Mouse (Mus musculus): ENCODE measurements around the gene Wasf1. TPM values are rescaled to one million over a fixed set of nuclear protein-coding genes. Genes with fewer than 3 reads are reported as not detected.

Gene Wasf1
- polyA plus RNA-seq, 1 experiment from 2014 or later, result 16.6 TPM

DNA sequence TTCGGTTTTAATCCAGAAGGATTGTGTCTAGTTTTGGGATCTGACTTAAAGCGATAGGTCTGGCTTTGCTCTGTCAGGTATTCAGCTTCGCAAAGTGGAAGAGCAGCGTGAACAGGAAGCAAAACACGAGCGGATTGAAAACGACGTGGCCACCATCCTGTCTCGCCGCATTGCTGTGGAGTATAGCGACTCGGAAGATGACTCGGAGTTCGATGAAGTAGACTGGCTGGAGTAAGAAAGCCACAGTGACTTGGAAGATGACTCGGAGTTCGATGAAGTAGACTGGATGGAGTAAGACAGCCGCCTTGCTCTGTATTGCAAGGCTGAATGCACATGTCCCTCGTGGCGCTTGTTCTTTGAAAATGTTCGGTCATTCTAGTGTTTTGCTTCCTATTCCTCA lies 54.3 kb downstream of the Wasf1 start:
- no peak overlapping the region for H3K9ac ChIP-seq (ENCODE audit: low read depth, low read length)
- no peaks in the 10 kb centered on the region for H3K9me3 ChIP-seq (replicated peaks; ENCODE audit: control insufficient read depth, low read length)
- WGBS (ENCODE audit: insufficient replicate concordance), result 94% methylated on average over 20 of the region's 20 CpGs
- no peaks in the 10 kb centered on the region for H3K4me1 ChIP-seq (ENCODE audit: control insufficient read depth, insufficient read depth, low read length)
- no peak for ATAC-seq (replicated peaks; ENCODE audit: insufficient number of reproducible peaks, low FRiP score, low TSS enrichment)
- no peak overlapping the region for H3K4me3 ChIP-seq (ENCODE audit: low read depth, low read length)
- no peaks in the 10 kb centered on the region for H3K36me3 ChIP-seq (ENCODE audit: control insufficient read depth, insufficient read depth, low read length)
- H3K27me3 ChIP-seq (ENCODE audit: control insufficient read depth, insufficient read depth, low read length), result no peaks in the 10 kb centered on the region
- no peak overlapping the region for H3K27ac ChIP-seq (ENCODE audit: low read depth, low read length)
- H3K4me2 ChIP-seq, result no peak overlapping the region

DNA sequence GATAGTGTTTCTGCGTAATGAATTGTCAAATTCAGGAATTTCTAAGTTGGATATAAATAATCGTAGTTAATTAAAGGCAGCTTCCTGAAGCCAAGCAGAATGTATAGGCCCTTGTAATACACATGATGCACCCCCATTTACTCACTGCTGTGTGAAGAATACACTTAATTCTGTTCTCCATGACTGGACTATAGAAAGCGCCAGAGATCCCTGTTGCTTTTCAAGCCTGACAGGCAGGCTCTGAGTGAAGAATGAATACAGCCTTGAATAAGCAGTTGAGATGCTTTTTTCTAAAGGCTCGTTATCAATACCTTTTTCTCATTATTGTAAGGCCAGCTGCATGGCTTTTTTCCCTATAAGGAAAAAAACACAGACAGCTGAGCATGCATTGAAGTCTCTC lies 59.4 kb downstream of the Wasf1 start:
- 76% methylated on average over 4 of the region's 4 CpGs for WGBS (ENCODE audit: insufficient replicate concordance)
- Histone ChIP-seq H3K27me3 (ENCODE audit: control insufficient read depth, insufficient read depth, low read length) (no peaks in the 10 kb centered on the region), H3K4me2 (no peak overlapping the region), H3K9ac (ENCODE audit: low read depth, low read length) (no peak overlapping the region), H3K27ac (ENCODE audit: low read depth, low read length) (no peak overlapping the region), H3K4me3 (ENCODE audit: low read depth, low read length) (no peak overlapping the region), H3K4me1 (ENCODE audit: control insufficient read depth, insufficient read depth, low read length) (no peaks in the 10 kb centered on the region), H3K36me3 (ENCODE audit: control insufficient read depth, insufficient read depth, low read length) (no peaks in the 10 kb centered on the region; the same call in 1 of the 2 replicates), H3K9me3 (replicated peaks; ENCODE audit: control insufficient read depth, low read length) (no peaks in the 10 kb centered on the region)
- ATAC-seq (replicated peaks; ENCODE audit: insufficient number of reproducible peaks, low FRiP score, low TSS enrichment), result no peak

DNA sequence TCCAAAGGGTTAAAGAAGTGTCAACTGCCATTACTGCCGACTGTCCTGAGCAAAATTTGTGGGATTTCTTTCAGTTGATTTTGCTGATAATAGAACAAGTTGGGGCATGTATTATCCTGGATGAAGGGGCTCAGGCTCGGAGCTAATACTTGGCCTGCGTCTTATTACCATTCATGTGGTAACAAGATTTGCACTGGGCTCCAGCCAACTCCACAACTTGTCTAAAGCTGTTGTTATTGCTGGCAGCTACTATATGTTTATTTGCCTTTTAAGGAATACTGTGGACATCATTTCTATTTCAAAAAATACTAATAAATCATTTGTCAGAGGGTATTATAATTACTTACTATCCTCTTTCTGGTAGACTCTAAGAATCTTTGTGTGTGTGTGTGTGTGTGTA lies 66.9 kb downstream of the Wasf1 start:
- Histone ChIP-seq H3K27me3 (ENCODE audit: control insufficient read depth, insufficient read depth, low read length) (no peaks in the 10 kb centered on the region), H3K27ac (ENCODE audit: low read depth, low read length) (no peak overlapping the region), H3K4me2 (no peak overlapping the region), H3K4me1 (ENCODE audit: control insufficient read depth, insufficient read depth, low read length) (peaks cover 3% of the 10 kb centered on the region; the same call in 1 of the 2 replicates), H3K36me3 (ENCODE audit: control insufficient read depth, insufficient read depth, low read length) (no peaks in the 10 kb centered on the region; the same call in 1 of the 2 replicates), H3K9me3 (replicated peaks; ENCODE audit: control insufficient read depth, low read length) (no peaks in the 10 kb centered on the region), H3K4me3 (ENCODE audit: low read depth, low read length) (no peak overlapping the region), H3K9ac (ENCODE audit: low read depth, low read length) (no peak overlapping the region)
- 77% methylated on average over 3 of the region's 3 CpGs for WGBS (ENCODE audit: insufficient replicate concordance)
- ATAC-seq (replicated peaks; ENCODE audit: insufficient number of reproducible peaks, low FRiP score, low TSS enrichment), result no peak

DNA sequence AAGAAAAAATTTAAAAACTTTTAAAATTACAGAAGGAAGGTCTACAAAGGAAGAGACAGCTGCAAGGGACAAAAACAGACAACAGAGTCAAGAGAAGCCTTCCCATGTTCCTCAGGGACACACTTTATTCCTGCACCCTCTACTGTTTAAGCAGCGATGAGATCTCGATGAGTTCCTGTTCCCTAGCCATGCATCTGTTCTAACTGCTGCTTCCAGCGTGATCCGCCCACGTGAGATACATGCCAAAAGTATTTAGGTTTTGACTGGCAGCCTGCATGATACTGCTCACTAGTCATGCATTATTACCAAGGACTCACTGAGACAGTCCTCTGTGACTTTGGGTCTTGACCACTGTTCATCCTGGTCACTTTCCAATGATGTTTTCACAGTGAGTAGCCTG lies 72.9 kb downstream of the Wasf1 start:
- WGBS (ENCODE audit: insufficient replicate concordance), result 89% methylated on average over 5 of the region's 5 CpGs
- no peak overlapping the region for H3K4me3 ChIP-seq (ENCODE audit: low read depth, low read length)
- ATAC-seq (replicated peaks; ENCODE audit: insufficient number of reproducible peaks, low FRiP score, low TSS enrichment), result no peak

DNA sequence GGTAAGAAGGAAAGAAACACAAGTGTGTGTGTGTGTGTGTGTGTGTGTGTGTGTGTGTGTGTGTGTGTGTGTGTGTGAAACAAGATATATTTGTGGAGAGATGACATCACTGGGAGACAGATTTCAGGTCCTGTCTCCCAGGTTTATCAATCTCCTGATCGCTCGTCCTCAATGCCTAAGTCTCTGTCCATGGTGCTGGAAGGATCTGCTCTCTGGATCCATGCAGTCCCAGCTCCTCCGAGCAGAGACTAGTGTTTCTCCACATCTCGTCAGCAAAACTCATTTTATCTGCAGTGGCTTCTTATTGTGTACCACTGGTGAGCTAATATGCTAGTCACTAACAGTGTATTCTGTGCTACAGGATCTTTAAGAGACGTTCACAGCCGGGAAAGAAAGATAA lies 78.1 kb downstream of the Wasf1 start:
- no peak overlapping the region for H3K27ac ChIP-seq (ENCODE audit: low read depth, low read length)
- peaks cover 3% of the 10 kb centered on the region; the same call in 1 of the 2 replicates for H3K9me3 ChIP-seq (replicated peaks; ENCODE audit: control insufficient read depth, low read length)
- H3K4me1 ChIP-seq (ENCODE audit: control insufficient read depth, insufficient read depth, low read length), result no peaks in the 10 kb centered on the region
- WGBS (ENCODE audit: insufficient replicate concordance), result 35% methylated on average over 6 of the region's 6 CpGs
- H3K27me3 ChIP-seq (ENCODE audit: control insufficient read depth, insufficient read depth, low read length), result no peaks in the 10 kb centered on the region
- no peaks in the 10 kb centered on the region for H3K36me3 ChIP-seq (ENCODE audit: control insufficient read depth, insufficient read depth, low read length)
- no peak overlapping the region for H3K4me3 ChIP-seq (ENCODE audit: low read depth, low read length)
- no peak overlapping the region for H3K9ac ChIP-seq (ENCODE audit: low read depth, low read length)
- ATAC-seq (replicated peaks; ENCODE audit: insufficient number of reproducible peaks, low FRiP score, low TSS enrichment), result no peak
- no peak overlapping the region for H3K4me2 ChIP-seq

More for the DNA sequence above, 72.9 kb downstream of the Wasf1 start:
- H3K4me2 ChIP-seq, result no peak overlapping the region
- no peaks in the 10 kb centered on the region for H3K27me3 ChIP-seq (ENCODE audit: control insufficient read depth, insufficient read depth, low read length)
- no peaks in the 10 kb centered on the region for H3K4me1 ChIP-seq (ENCODE audit: control insufficient read depth, insufficient read depth, low read length)
- no peaks in the 10 kb centered on the region for H3K36me3 ChIP-seq (ENCODE audit: control insufficient read depth, insufficient read depth, low read length)
- H3K27ac ChIP-seq (ENCODE audit: low read depth, low read length), result no peak overlapping the region
- no peak overlapping the region for H3K9ac ChIP-seq (ENCODE audit: low read depth, low read length)
- H3K9me3 ChIP-seq (replicated peaks; ENCODE audit: control insufficient read depth, low read length), result peaks cover 3% of the 10 kb centered on the region; the same call in 1 of the 2 replicates

DNA sequence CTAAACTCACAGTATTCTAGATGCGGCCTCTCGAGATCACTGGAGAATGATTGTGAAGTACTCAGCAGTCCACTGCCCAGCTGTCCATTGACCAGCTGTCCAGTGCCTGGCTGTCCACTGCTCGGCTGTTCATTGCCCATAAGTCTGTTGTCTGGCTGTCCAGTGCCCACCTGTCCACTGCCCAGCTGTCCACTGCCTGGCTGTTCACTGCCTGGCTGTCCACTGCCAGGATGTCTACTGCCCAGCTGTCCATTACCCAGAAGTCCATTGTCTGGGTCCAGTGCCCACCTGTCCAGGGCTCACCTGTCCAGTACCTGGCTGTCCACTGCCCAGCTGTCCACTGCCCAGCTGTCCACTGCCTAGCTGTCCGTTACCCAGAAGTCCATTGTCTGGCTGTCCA lies 78.7 kb downstream of the Wasf1 start:
- WGBS (ENCODE audit: insufficient replicate concordance), result 82% methylated on average over 4 of the region's 4 CpGs
- no peak overlapping the region for H3K4me2 ChIP-seq
- no peak overlapping the region for H3K27ac ChIP-seq (ENCODE audit: low read depth, low read length)
- no peaks in the 10 kb centered on the region for H3K4me1 ChIP-seq (ENCODE audit: control insufficient read depth, insufficient read depth, low read length)
- no peak overlapping the region for H3K9ac ChIP-seq (ENCODE audit: low read depth, low read length)
- no peak for ATAC-seq (replicated peaks; ENCODE audit: insufficient number of reproducible peaks, low FRiP score, low TSS enrichment)
- H3K36me3 ChIP-seq (ENCODE audit: control insufficient read depth, insufficient read depth, low read length), result no peaks in the 10 kb centered on the region
- H3K27me3 ChIP-seq (ENCODE audit: control insufficient read depth, insufficient read depth, low read length), result no peaks in the 10 kb centered on the region
- H3K4me3 ChIP-seq (ENCODE audit: low read depth, low read length), result no peak overlapping the region
- H3K9me3 ChIP-seq (replicated peaks; ENCODE audit: control insufficient read depth, low read length), result peaks cover 3% of the 10 kb centered on the region; the same call in 1 of the 2 replicates

DNA sequence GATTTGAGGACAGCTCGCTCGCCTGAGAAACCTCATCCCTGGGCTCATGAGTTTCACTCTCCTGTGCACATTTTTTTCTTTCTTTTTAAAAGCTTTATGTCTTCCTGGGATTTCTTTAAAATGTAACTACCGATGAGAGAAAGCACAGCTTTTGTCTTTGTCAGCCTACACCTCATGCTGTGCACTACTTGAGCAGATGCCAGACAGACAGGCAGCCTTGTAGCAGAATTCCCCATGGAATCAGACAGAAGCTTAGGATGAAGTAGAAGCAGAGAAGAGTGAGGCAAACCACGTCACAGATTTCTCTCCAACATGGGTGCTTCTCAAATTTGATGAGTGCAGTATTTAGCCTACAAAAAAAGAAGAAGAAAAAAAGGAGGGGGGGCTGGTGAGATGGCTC lies 81.3 kb downstream of the Wasf1 start:
- ATAC-seq (replicated peaks; ENCODE audit: insufficient number of reproducible peaks, low FRiP score, low TSS enrichment), result no peak
- Histone ChIP-seq H3K9ac (ENCODE audit: low read depth, low read length) (no peak overlapping the region), H3K27me3 (ENCODE audit: control insufficient read depth, insufficient read depth, low read length) (no peaks in the 10 kb centered on the region), H3K9me3 (replicated peaks; ENCODE audit: control insufficient read depth, low read length) (no peaks in the 10 kb centered on the region), H3K27ac (ENCODE audit: low read depth, low read length) (no peak overlapping the region), H3K4me3 (ENCODE audit: low read depth, low read length) (no peak overlapping the region), H3K4me1 (ENCODE audit: control insufficient read depth, insufficient read depth, low read length) (no peaks in the 10 kb centered on the region), H3K36me3 (ENCODE audit: control insufficient read depth, insufficient read depth, low read length) (no peaks in the 10 kb centered on the region), H3K4me2 (no peak overlapping the region)
- 60% methylated on average over 4 of the region's 4 CpGs for WGBS (ENCODE audit: insufficient replicate concordance)

DNA sequence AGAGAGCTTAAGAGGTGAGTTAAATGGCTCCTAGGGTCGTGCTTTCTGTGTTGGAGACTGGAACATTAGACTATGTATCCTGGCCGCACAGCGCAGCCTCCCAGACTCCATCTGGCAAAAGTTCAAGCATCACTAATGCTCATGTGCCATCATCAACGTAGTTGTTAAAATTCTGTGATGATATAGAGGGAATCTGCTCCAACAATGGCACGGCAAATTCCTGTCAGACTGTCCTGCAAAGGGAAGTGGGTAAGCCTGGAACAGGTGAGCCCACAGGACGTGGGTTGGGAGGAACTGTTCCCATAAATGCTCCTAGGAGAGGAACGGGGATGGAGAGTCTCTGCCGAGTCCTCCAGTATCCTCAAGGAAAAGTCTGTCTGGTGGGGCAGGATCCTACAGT lies 85.3 kb downstream of the Wasf1 start:
- H3K9me3 ChIP-seq (replicated peaks; ENCODE audit: control insufficient read depth, low read length), result no peaks in the 10 kb centered on the region
- 66% methylated on average over 8 of the region's 8 CpGs for WGBS (ENCODE audit: insufficient replicate concordance)
- H3K4me2 ChIP-seq, result no peak overlapping the region
- no peak overlapping the region for H3K9ac ChIP-seq (ENCODE audit: low read depth, low read length)
- no peaks in the 10 kb centered on the region for H3K27me3 ChIP-seq (ENCODE audit: control insufficient read depth, insufficient read depth, low read length)
- no peak overlapping the region for H3K27ac ChIP-seq (ENCODE audit: low read depth, low read length)
- H3K4me3 ChIP-seq (ENCODE audit: low read depth, low read length), result no peak overlapping the region
- H3K4me1 ChIP-seq (ENCODE audit: control insufficient read depth, insufficient read depth, low read length), result no peaks in the 10 kb centered on the region
- H3K36me3 ChIP-seq (ENCODE audit: control insufficient read depth, insufficient read depth, low read length), result no peaks in the 10 kb centered on the region
- ATAC-seq (replicated peaks; ENCODE audit: insufficient number of reproducible peaks, low FRiP score, low TSS enrichment), result no peak

DNA sequence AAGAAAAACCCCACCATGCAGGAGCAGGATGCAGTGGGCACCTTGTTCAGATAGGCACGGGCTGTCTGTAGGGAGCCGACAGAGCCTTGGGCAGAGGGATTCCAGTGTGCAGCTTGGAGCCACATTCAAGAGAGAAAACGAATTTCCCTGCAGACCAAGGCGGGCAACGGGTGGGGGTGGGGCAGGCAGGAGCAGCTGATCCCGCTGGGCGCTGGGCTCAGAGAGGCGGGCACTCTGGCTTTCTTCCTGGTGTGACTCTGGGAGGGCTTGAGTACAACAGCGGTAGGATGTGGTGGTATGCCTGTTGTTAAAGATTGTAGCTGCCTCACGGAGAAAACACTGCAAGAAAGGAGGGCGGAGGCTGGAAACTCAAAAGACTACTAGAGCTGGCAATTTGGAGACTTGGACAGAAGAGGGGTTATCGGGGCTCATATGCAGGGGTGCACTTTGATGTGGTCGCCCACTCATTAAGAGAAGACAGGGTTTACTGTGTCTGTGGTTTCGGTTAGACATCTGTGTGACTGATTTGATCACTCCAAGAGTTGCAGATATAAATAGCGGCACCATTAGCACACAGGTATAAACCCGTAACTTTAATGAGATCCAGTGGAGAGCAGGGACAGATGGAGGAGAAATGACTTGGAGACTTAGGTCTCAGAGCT lies 86.2 kb downstream of the Wasf1 start:
- Histone ChIP-seq H3K9me3 (replicated peaks; ENCODE audit: control insufficient read depth, low read length) (no peaks in the 10 kb centered on the region), H3K4me1 (ENCODE audit: control insufficient read depth, insufficient read depth, low read length) (no peaks in the 10 kb centered on the region), H3K27me3 (ENCODE audit: control insufficient read depth, insufficient read depth, low read length) (no peaks in the 10 kb centered on the region), H3K36me3 (ENCODE audit: control insufficient read depth, insufficient read depth, low read length) (no peaks in the 10 kb centered on the region), H3K9ac (ENCODE audit: low read depth, low read length) (peak overlapping the region; percentile 52; the same call in 1 of the 2 replicates), H3K27ac (ENCODE audit: low read depth, low read length) (no peak overlapping the region), H3K4me2 (peak overlapping the region; percentile 64), H3K4me3 (ENCODE audit: low read depth, low read length) (peak overlapping the region; percentile 36)
- no peak for ATAC-seq (replicated peaks; ENCODE audit: insufficient number of reproducible peaks, low FRiP score, low TSS enrichment)
- WGBS (ENCODE audit: insufficient replicate concordance), result 12% methylated on average over 16 of the region's 16 CpGs
